In genomic region chr1:151626631-151627030, GRCm38 (mm10) we compare ENCODE assay signal across 20 mouse cellular contexts. TPM values are rescaled to one million over a fixed set of nuclear protein-coding genes. Genes with fewer than 3 reads are reported as not detected.
DNase-seq lines count a peak whose midpoint lies in the region; ATAC-seq lines count a peak whose summit lies in the region.
"Had no signal": no experiment of that assay in that cellular context is flagged by ENCODE, and none has a peak within 500 bp of the region (broad histone marks: within the 10 kb centered on the region; RNA-seq: fewer than 3 reads in every experiment).

No protein-coding gene starts in this region.

- peak; percentile 5 for DNase-seq in layer of hippocampus, adult 9-11 months
- DNase-seq in layer of hippocampus, adult 11-12 months (ENCODE audit: low spot score), result no peak
- peak; percentile 5 for DNase-seq in right cerebral cortex, postnatal 4 days
- no peak for DNase-seq in right cerebral cortex, adult 18-20 months
- DNase-seq in forebrain, embryonic 14.5 days (ENCODE audit: low spot score), result peak; percentile 87
- no peak for DNase-seq in thymus, postnatal 14 days
- DNase-seq: adrenal gland, adult 2 months; cerebellum, adult 11 months; gastrocnemius, adult 2 months; heart, postnatal 10 days; lung, adult 18-20 months; lung, postnatal 14 days had no signal

- WGBS in forebrain, embryonic 14.5 days, result 23% methylated on average over 4 of the region's 4 CpGs
- 44% methylated on average over 4 of the region's 4 CpGs for WGBS in neural tube, embryonic 15.5 days
- WGBS in kidney, embryonic 14.5 days, result 57% methylated on average over 4 of the region's 4 CpGs

- no peak overlapping the region for H3K9ac ChIP-seq in forebrain, embryonic 14.5 days (ENCODE audit: low read length)
- no peak overlapping the region for H3K9ac ChIP-seq in neural tube, embryonic 15.5 days (replicated peaks)
- no peak overlapping the region for H3K9ac ChIP-seq in kidney, embryonic 14.5 days (ENCODE audit: low read depth, low read length)
- H3K9ac ChIP-seq: embryonic facial prominence, embryonic 15.5 days; hindbrain, embryonic 15.5 days had no signal

- peaks cover 13% of the 10 kb centered on the region; the same call in 1 of the 2 replicates for H3K4me1 ChIP-seq in forebrain, embryonic 14.5 days (ENCODE audit: control insufficient read depth, insufficient read depth, low read length)
- peaks cover 21% of the 10 kb centered on the region for H3K4me1 ChIP-seq in neural tube, embryonic 15.5 days
- 0 out of 2 replicates have a peak, but pooled peaks cover 6% of the 10 kb centered on the region for H3K4me1 ChIP-seq in kidney, embryonic 14.5 days (ENCODE audit: control insufficient read depth, insufficient read depth, low read length)
- H3K4me1 ChIP-seq: embryonic facial prominence, embryonic 15.5 days had no signal

- peak; percentile 86 for ATAC-seq in forebrain, embryonic 14.5 days
- 0 out of 2 replicates have a peak, but pooled peaks have one; percentile 11 for ATAC-seq in neural tube, embryonic 15.5 days (ENCODE audit: low FRiP score)
- no peak for ATAC-seq in kidney, embryonic 14.5 days (ENCODE audit: low FRiP score, low TSS enrichment)
- ATAC-seq: intestine, postnatal 0 days had no signal

- H3K27ac ChIP-seq in forebrain, embryonic 14.5 days (ENCODE audit: low read depth, low read length), result no peak overlapping the region
- H3K27ac ChIP-seq in neural tube, embryonic 15.5 days (replicated peaks), result no peak overlapping the region
- no peak overlapping the region for H3K27ac ChIP-seq in kidney, embryonic 14.5 days (ENCODE audit: low read depth, low read length)
- H3K27ac ChIP-seq: embryonic facial prominence, embryonic 15.5 days; hindbrain, embryonic 15.5 days had no signal

- no peaks in the 10 kb centered on the region for H3K9me3 ChIP-seq in forebrain, embryonic 14.5 days (replicated peaks; ENCODE audit: control insufficient read depth, low read length)
- H3K9me3 ChIP-seq in neural tube, embryonic 15.5 days (replicated peaks), result no peaks in the 10 kb centered on the region
- no peaks in the 10 kb centered on the region for H3K9me3 ChIP-seq in kidney, embryonic 14.5 days (ENCODE audit: control insufficient read depth, low read length)
- H3K9me3 ChIP-seq: embryonic facial prominence, embryonic 15.5 days; hindbrain, embryonic 15.5 days; megakaryocyte, embryonic 14.5 days had no signal

- no peaks in the 10 kb centered on the region for H3K36me3 ChIP-seq in forebrain, embryonic 14.5 days (ENCODE audit: control insufficient read depth, insufficient read depth, low read length)
- H3K36me3 ChIP-seq in neural tube, embryonic 15.5 days, result no peaks in the 10 kb centered on the region
- no peaks in the 10 kb centered on the region for H3K36me3 ChIP-seq in kidney, embryonic 14.5 days (ENCODE audit: control insufficient read depth, insufficient read depth, low read length)
- H3K36me3 ChIP-seq: embryonic facial prominence, embryonic 15.5 days; hindbrain, embryonic 15.5 days had no signal

- H3K4me3 ChIP-seq in forebrain, embryonic 14.5 days (ENCODE audit: low read depth, low read length), result no peak overlapping the region
- H3K4me3 ChIP-seq in neural tube, embryonic 15.5 days (replicated peaks), result no peak overlapping the region
- H3K4me3 ChIP-seq in kidney, embryonic 14.5 days (ENCODE audit: low read length), result no peak overlapping the region
- H3K4me3 ChIP-seq: embryonic facial prominence, embryonic 15.5 days; gastrocnemius, adult 2 months; hindbrain, embryonic 15.5 days; megakaryocyte, embryonic 14.5 days had no signal

- no peaks in the 10 kb centered on the region for H3K27me3 ChIP-seq in forebrain, embryonic 14.5 days (replicated peaks; ENCODE audit: control insufficient read depth, insufficient read depth, low read length)
- H3K27me3 ChIP-seq in neural tube, embryonic 15.5 days (replicated peaks), result no peaks in the 10 kb centered on the region
- no peaks in the 10 kb centered on the region for H3K27me3 ChIP-seq in kidney, embryonic 14.5 days (ENCODE audit: control insufficient read depth, insufficient read depth, low read length)
- H3K27me3 ChIP-seq: embryonic facial prominence, embryonic 15.5 days; hindbrain, embryonic 15.5 days; megakaryocyte, embryonic 14.5 days had no signal

- no peak overlapping the region for H3K4me2 ChIP-seq in forebrain, embryonic 14.5 days (ENCODE audit: low read length)
- H3K4me2 ChIP-seq in neural tube, embryonic 15.5 days, result no peak overlapping the region
- no peak overlapping the region for H3K4me2 ChIP-seq in kidney, embryonic 14.5 days (replicated peaks; ENCODE audit: low read depth, low read length)
- H3K4me2 ChIP-seq: embryonic facial prominence, embryonic 15.5 days; heart, embryonic 11.5 days; hindbrain, embryonic 15.5 days; liver, embryonic 11.5 days had no signal

RNA-seq across cellular contexts. Expression of gene Fam129a, which starts 55.6 kb away (rescaled TPM):
- 0.33 TPM in 2 replicates for polyA plus RNA-seq in forebrain, embryonic 14.5 days (2014; fragmentation: Nextera tagmentation; extraction: Ambion mirVana)
- polyA plus RNA-seq in neural tube, embryonic 15.5 days (2015; fragmentation: Nextera tagmentation; extraction: Ambion mirVana), result 3.6 and 5.4 TPM in 2 replicates
- 3.1 and 5.9 TPM in 2 replicates for polyA plus RNA-seq in kidney, embryonic 14.5 days (2014; fragmentation: Nextera tagmentation; extraction: Ambion mirVana)

Comparison
In these comparisons a context has a peak if more than half of its experiments do, and no peak if none do; other contexts are left out.
1. DNase-seq: peak in layer of hippocampus, adult 9-11 months (single experiment), right cerebral cortex, postnatal 4 days (single experiment) and forebrain, embryonic 14.5 days (single experiment); none in layer of hippocampus, adult 11-12 months (single experiment), right cerebral cortex, adult 18-20 months (single experiment) and thymus, postnatal 14 days (single experiment).